Mouse (Mus musculus): ENCODE data around the gene Nt5c2.

The Nt5c2 gene

DNA sequence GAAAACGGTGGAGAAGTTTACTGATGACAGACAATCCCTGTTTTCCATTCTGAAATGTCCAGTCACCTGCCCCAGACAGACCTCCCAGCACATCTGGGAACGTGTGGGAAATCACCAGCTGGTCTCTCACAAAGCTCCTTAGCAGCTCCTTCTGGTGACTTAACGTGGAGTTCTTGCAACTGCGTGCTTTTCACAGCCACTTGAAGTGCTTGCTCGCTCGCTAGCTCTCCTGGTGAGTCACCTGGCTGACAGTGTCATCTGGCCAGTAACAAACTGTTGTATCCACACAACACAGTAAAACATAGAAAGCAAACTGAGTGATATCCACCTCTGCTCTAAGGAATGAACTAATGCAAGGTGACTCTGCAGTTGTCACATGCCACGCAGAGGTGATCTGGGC is 128.1 kb downstream of the Nt5c2 start:
- DNase-seq (ENCODE audit: low spot score) = no peak

DNA sequence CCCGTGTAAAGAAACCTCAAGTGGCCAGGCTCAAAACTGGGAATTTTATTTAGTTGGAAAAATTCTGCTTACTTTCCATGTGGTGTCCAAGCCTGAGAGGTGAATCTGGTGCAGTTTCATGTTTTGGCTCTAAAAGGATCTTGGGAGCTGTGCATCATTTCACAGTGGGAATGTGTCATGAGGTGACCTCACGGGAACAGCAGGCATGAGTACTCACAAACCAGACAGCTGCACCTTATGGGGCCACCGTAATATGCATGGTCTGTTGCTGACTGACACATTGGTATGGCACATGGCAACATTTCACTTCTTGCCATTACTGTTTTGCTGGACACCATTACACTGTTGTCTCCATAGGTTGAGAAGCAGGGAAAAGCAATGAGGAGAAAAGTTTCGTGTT is 129.6 kb downstream of the Nt5c2 start:
- DNase-seq (ENCODE audit: low spot score) = no peak

DNA sequence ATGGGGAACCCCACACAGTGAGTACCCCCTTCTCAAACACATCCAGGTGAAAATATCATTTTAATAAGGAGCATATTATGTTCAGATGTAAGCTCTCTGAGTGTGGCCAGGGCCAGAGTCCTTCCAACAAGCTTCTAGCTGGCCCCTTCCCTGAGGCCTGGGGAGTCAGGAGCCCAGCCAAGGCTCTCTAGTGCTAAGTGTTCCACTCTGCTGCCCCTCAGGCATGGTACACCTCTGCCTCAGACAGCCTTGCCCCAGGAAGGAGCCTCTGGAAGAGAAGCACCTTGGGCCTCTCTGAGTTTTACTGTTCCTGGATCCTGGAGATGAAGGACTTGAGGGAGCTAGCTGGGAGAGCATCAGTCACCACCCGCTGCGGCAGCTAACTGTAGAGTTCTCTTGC is 135.1 kb downstream of the Nt5c2 start:
- DNase-seq (ENCODE audit: low spot score) = no peak

GRCm38 (mm10) chr19:46878346-46878745 is 136.6 kb downstream of the Nt5c2 start:
- DNase-seq (ENCODE audit: low spot score) = peak; percentile 52

GRCm38 (mm10) chr19:46877886-46878285 is 137.1 kb downstream of the Nt5c2 start:
- peak; percentile 60 for DNase-seq (ENCODE audit: low spot score)

GRCm38 (mm10) chr19:46875790-46876189 is 139.2 kb downstream of the Nt5c2 start:
- DNase-seq (ENCODE audit: low spot score) = peak; percentile 58

GRCm38 (mm10) chr19:46873924-46874323 is 141.0 kb downstream of the Nt5c2 start:
- DNase-seq (ENCODE audit: low spot score) = no peak

GRCm38 (mm10) chr19:46871651-46872050 is 143.3 kb downstream of the Nt5c2 start:
- DNase-seq (ENCODE audit: low spot score) = no peak

GRCm38 (mm10) chr19:46871096-46871495 is 143.9 kb downstream of the Nt5c2 start:
- DNase-seq (ENCODE audit: low spot score) = no peak

- DNase-seq (ENCODE audit: low spot score) = peak; percentile 59
Measured at GRCm38 (mm10) chr19:46869526-46869925, 145.4 kb downstream of the Nt5c2 start.

DNA sequence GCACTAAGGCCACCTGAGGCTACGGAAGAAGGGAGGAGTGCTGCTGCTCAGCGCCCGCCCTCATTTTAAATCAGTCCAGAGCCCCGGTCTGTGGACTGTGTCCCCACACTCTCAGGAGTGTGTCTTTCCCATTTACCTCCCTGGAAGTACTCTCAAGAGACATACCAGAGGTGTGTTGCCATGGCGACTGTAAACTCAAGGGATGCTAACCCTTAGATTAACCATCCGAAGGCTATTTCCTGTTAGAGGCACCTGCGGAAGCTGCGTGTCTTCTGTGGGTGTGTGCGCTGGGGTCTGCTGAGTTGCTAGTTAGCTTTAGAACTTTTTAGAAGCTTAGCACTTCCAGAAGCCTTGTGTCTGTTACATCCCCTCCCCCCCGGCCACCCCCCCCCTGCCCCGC is 145.9 kb downstream of the Nt5c2 start:
- DNase-seq (ENCODE audit: low spot score) = no peak

GRCm38 (mm10) chr19:46865381-46865780 is 149.6 kb downstream of the Nt5c2 start:
- no peak for DNase-seq (ENCODE audit: low spot score)

DNA sequence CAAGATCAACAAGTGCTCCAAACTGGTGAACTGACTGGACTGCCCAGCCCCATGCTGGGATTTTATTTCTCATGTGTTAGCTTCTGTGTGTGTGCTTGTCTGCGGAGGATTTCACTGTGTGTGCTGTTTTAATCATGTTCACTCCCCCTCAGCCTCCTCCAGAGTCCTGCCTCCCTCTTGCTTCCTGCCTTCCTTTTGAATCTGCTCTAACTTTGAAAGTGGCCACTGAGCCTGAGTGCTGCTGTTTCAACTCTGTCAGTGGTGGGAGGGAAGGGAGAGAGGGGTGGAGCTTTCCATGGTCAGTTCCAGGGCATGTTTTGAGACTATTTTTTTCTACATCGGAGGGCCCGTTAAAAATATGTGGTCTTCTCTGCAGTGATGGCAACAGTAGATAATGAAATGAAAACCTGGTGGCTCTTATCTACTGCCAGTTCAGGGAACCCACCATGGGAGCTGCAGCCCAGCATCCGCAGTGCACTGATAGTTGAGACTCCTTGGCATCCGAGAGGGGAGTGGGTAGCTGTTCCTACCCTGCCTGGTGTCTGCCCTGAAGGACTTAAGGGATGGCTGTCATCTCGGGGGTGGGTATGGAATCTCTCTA is 150.1 kb downstream of the Nt5c2 start:
- no peak for DNase-seq (ENCODE audit: low spot score)

GRCm38 (mm10) chr19:46864079-46864478 is 150.9 kb downstream of the Nt5c2 start:
- no peak for DNase-seq (ENCODE audit: low spot score)

- DNase-seq (ENCODE audit: low spot score) = no peak
Measured at GRCm38 (mm10) chr19:46863236-46863927, 151.6 kb downstream of the Nt5c2 start.

DNA sequence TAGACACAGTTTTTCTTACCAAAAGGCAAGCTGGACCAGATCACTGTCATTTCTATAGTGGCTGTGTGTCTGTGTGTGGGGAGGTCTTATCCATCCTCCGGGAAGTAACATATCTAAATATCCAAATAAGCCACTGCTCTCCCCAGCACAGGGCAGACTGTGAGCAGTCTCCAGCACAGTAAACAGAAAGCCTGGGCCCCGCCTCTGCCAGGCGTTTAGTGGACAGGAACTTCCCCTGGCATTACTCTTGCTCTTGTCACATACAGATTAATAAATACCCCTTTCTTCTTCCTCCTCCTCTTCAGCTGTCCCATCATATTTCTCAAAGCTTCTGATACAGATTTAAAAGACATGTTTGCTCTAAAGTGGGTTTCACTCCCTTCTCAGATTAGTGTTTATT is 152.4 kb downstream of the Nt5c2 start:
- no peak for DNase-seq (ENCODE audit: low spot score)

GRCm38 (mm10) chr19:46858200-46858599 is 156.8 kb downstream of the Nt5c2 start:
- DNase-seq (ENCODE audit: low spot score) = no peak

DNA sequence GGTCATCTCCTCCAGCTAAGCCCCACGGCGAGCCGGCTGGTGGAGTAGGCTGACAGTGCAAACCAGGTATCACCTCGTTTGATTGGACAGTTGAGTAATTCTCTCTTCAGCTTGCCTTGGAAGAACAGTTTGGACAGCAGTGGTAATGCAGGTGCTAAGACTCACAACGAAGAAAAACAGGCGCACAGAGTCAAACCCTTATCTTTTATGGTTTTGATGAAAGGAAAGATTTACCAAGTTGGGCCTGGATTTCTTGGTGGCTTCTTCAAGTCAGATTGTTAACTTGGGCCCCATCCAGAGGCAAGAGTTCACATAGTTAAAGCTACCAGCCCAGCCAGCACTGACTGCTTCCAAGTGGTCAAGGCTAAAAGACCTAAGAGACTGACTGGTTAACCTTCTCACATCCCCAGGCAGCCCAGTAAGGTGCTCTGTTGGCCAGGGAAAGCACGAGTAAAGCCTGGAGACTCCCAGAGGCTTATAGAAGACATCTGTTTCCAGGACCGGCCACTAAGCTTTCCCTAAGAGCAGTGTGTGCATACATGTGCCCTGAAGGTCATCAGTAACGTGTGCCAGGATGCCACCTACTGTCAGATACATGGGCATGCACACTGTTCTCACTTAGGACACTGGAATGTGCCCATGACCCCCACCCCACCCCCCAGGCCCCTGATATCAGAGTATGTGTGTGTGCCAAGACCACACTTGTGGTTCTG is 157.5 kb downstream of the Nt5c2 start:
- DNase-seq (ENCODE audit: low spot score) = no peak

DNA sequence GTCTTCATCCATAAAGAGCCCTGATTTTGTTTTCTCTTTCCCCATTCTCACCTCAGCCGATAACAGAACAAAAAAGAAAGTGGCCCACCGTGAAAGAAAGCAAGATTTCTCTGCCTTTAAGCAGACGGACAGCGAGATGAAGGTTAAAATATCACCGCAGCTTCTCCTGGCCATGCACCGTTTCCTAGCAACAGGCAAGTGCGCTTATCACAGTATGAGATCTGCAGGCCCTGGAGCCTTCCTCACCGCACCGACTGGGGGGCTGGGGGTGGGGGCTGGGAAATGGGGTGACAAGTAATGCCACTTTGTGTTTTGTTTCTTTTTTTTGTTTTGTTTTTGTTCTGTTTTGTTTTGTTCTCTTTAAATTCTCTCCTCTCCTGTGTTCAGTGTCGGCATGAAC is 158.2 kb downstream of the Nt5c2 start:
- no peak for DNase-seq (ENCODE audit: low spot score)

- DNase-seq (ENCODE audit: low spot score) = no peak
Measured at GRCm38 (mm10) chr19:46856232-46856631, 158.7 kb downstream of the Nt5c2 start.

DNA sequence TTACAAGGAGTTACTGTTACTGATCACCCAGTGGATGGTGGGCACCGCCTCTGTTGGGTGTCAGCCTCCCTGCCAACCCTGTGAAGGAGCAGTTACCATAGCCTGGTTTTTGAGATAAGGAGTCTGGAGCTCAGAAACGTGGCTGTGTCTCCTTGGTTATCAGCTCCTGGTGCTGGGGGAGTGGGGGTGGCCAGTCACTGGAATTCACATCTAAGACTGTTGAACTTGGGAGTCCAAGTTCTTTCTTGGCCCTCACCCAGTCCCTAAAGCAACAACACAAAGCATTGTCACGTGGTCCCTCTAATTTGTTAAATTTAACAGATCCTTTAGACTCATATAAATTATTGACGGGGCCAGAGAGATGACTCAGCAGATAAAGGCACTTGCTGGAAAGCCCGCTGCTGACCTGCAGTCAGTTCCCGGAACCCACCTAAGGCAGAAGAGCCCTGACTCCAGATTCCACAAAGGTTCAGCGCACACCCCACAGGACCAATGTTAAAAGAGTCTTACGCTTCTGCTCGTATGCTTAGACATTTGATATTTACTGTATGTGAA is 165.4 kb downstream of the Nt5c2 start:
- DNase-seq (ENCODE audit: low spot score) = peak; percentile 46

DNA sequence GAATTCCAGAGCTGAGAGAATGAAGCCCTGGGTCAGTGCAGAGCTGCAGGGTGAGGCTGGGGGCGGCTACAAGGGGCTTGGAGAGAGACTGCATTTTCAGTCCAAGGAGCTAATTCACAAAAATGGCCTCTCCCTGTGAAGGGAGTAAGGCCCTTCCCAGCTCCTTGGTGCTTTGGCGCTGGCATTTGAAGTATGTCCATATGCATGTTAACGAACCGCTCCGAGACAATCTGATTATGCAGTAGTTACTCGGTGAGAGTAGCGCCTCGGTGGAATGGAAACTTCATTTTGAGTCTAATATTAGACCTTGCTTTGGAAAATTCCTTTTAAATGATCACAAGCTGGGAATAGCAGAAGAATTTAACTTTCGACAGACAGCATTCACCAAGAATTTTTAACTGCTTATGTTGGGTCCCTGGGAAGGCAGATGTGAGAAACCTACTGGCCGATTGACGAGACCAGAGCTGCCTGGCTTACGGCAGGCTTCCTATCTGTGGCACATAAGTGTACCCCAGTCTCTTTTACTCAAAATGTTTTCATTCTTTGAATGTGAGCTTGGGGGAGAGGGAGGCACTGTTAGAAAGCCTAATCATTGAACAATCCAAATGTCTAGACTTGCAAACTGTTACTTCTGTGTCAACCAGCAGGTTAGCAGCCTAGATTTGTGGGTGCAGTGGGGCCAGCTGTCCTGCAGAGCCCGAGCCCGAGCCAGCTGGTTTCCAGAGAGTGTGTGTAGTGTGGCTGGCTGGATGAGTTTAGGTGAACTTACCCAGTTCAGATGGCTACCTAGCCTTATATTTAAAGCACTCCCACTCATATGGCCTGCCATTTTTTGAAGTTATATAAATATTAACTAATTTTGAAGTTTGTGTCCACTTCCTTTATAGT is 166.3 kb downstream of the Nt5c2 start:
- no peak for DNase-seq (ENCODE audit: low spot score)
